Mouse (Mus musculus) neural tube, embryonic 13.5 days (tissue): ENCODE data around the gene Fggy. TPM values are rescaled to one million over a fixed set of nuclear protein-coding genes. Genes with fewer than 3 reads are reported as not detected.

Experiments used
- ATAC-seq: fragments of 200-750 bp; cut with Nextera tagmentation; 2 replicates; pipeline ENCODE4 v1.8.0; 2017; ENCODE audit warnings: low read depth, mild to moderate bottlenecking, moderate TSS enrichment, moderate library complexity
- H3K27ac ChIP-seq: fragments of 300-500 bp; sonication (generic); replicated peaks from 2 replicates; pipeline ENCODE4 v1.5.1; 2015; ENCODE audit warnings: moderate library complexity, mild to moderate bottlenecking, inconsistent platforms
- H3K27me3 ChIP-seq: fragments of 300-500 bp; sonication (generic); 2 replicates; pipeline ENCODE4 v1.6.1; 2015; ENCODE audit warnings: mild to moderate bottlenecking, inconsistent platforms
- H3K36me3 ChIP-seq: fragments of 300-500 bp; sonication (generic); 2 replicates; pipeline ENCODE4 v1.6.1; 2015; ENCODE audit warnings: mild to moderate bottlenecking, inconsistent platforms
- H3K4me1 ChIP-seq: fragments of 300-500 bp; sonication (generic); replicated peaks from 2 replicates; pipeline ENCODE4 v1.6.1; 2015; ENCODE audit warnings: inconsistent platforms
- H3K4me2 ChIP-seq: fragments of 300-500 bp; sonication (generic); 2 replicates; pipeline ENCODE4 v1.6.1; 2015; ENCODE audit warnings: inconsistent platforms, mild to moderate bottlenecking, moderate library complexity
- H3K4me3 ChIP-seq: fragments of 300-500 bp; sonication (generic); 2 replicates; pipeline ENCODE4 v1.5.1; 2015; ENCODE audit warnings: mild to moderate bottlenecking, inconsistent platforms
- H3K9ac ChIP-seq: fragments of 300-500 bp; sonication (generic); 2 replicates; pipeline ENCODE4 v1.6.1; 2015; ENCODE audit warnings: moderate library complexity, mild to moderate bottlenecking, inconsistent platforms
- H3K9me3 ChIP-seq: fragments of 300-500 bp; sonication (generic); 2 replicates; pipeline ENCODE4 v1.6.1; 2016; ENCODE audit warnings: inconsistent platforms
- whole genome bisulfite sequencing: fragments of 180-500 bp; shearing (Covaris S2); methylation state at CpG from one replicate; pipeline ENCODE4 v1.1.7; 2015; 5-methylcytosine and 5-hydroxymethylcytosine counted together
- polyA plus RNA-seq: library from polyadenylated mRNA; unstranded; fragments of >200 nt; fragmentation: Nextera tagmentation; extraction: Ambion mirVana; gene quantifications from 2 replicates; pipeline ENCODE4 v1.2.1, GENCODE M21; 2015

The Fggy gene
- polyA plus RNA-seq, 1 experiment from 2014 or later, result 6.9 TPM

DNA sequence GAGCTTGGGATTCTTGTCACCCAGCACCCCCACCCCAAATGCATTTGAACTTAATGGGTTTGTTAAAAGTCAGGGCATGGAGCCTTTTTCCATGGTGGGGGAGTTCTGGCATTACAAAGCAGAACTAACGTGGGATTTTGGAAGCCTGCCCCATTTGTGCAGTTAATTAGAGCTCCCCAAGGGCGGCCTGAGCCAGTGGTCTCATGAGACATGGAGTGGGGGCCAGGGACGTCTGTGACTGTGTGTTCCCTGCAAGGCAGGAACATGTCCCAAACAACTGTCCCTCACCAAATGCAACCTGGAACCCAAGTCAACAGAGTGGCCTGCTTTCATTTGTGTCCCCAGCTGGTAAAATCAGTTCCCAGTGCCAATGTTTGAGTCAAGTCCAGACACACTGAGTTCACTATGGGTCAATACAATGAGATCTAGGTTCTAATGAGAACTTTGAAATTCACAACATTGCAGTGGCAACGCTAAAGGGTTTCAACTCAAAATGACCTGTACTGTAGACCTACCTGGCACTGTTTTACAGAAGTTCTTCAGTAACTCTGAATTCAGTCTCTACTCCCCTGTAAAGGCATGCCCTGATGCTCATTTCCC, 324.5 kb downstream of the Fggy start:
- Histone ChIP-seq H3K27ac (no peak overlapping the region), H3K36me3 (no peaks in the 10 kb centered on the region), H3K4me2 (no peak overlapping the region), H3K27me3 (no peaks in the 10 kb centered on the region), H3K4me3 (no peak overlapping the region), H3K9me3 (no peaks in the 10 kb centered on the region), H3K9ac (no peak overlapping the region), H3K4me1 (0 out of 2 replicates have a peak, but pooled peaks cover 9% of the 10 kb centered on the region)
- no peak for ATAC-seq
- 54% methylated on average over 4 of the region's 4 CpGs for whole genome bisulfite sequencing

DNA sequence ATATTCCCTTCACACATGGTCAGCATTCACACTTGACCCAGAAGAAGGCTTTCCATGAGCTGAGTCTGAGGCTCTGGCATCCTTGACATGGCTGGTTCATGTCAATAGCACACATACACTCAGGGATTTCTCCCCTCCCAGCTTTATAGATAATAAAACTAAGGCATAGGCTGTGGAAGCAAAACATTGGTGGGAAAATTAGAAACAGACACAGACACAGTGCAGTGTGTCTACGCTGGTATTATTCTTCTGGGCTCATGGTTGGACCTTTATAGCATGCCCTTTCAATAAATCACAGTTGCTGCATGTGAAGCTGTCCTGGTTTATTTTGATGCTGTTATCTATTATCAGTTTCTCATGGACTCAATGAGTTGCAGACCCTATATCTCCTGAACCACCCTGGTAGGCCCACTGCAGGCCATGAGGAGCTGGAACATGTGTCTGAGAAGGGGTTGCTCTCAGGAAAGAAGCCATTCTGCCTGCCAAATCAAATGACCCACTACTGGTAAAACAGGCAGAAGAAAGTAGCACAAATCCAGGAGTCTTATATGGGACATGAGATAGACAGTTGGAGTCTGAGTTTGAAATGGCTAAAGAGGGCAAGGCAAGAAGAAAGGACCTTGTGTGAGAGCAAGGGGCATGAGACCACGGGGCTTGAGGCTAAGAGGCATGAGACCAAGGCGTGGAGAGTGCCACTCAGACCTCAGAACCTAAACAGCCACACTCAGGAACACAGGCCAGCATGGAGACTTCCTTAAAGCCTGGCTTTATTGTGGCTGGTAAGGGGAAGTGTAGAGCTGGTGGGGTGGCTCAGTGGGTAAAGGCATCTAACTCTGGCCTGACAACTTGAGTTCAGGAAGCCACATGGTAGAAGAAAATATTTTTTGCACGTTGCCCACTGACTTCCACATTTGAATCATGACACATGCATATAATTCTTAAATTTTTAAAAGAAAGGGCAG, 327.2 kb downstream of the Fggy start:
- 82% methylated on average over 4 of the region's 4 CpGs for WGBS
- H3K4me2 ChIP-seq, result no peak overlapping the region
- no peak for ATAC-seq
- H3K27ac ChIP-seq, result no peak overlapping the region
- H3K4me1 ChIP-seq, result 0 out of 2 replicates have a peak, but pooled peaks cover 9% of the 10 kb centered on the region
- no peaks in the 10 kb centered on the region for H3K36me3 ChIP-seq
- H3K9me3 ChIP-seq, result no peaks in the 10 kb centered on the region
- H3K4me3 ChIP-seq, result no peak overlapping the region
- no peaks in the 10 kb centered on the region for H3K27me3 ChIP-seq
- H3K9ac ChIP-seq, result no peak overlapping the region

DNA sequence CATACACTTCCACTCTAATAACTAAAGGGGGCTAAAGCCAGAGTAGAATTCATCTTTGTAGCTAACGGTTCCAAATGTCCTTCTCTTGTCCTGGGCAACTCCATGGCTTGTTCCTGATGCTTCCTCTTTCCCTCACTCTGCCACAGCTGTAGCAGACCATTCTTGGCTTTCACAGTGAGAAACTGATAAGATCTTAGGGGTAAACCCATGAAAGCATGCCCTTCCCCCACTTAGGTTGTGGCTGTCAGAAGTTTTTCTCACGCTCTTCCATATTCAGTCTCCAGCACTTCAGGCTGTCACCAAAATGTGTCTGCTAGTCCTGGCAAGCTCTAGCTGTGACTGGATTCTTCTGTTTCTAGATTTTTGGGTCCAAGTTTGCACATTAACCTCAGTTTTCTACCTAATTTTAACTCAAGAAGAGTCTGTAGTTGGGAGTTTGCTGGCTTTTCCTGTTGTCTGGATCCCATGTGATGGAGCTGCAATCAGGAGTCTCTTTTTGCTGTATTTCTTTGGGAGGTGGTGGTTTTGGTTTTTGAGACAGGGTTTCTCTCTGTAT, 338.0 kb downstream of the Fggy start:
- H3K4me1 ChIP-seq, result peaks cover 17% of the 10 kb centered on the region
- no peak overlapping the region for H3K27ac ChIP-seq
- H3K9me3 ChIP-seq, result no peaks in the 10 kb centered on the region
- no peaks in the 10 kb centered on the region for H3K27me3 ChIP-seq
- no peak overlapping the region for H3K9ac ChIP-seq
- H3K4me2 ChIP-seq, result no peak overlapping the region
- no peaks in the 10 kb centered on the region for H3K36me3 ChIP-seq
- ATAC-seq, result no peak
- 95% methylated on average over 2 of the region's 2 CpGs for WGBS
- H3K4me3 ChIP-seq, result no peak overlapping the region

DNA sequence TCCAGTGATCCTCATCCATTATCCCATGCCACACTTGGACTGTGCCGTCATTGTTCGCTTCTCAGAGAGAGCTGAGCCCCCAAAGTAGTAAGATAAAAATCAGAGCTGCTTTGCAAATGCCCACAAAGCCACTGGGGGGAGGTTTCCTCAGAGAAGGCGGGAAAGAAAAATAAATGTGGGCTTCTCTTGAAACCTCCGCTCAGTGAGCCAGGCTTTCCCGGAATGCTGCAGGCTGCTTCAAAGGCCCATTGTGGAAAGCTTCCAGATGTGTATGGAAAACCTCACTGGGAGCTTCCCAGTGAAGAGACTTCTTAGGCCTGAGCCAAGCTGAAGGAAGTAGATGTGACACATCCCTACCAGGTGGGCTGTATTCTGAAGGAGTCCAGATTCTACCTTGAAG, 339.3 kb downstream of the Fggy start:
- ATAC-seq, result no peak
- H3K4me3 ChIP-seq, result no peak overlapping the region
- WGBS, result 55% methylated on average over 5 of the region's 5 CpGs

DNA sequence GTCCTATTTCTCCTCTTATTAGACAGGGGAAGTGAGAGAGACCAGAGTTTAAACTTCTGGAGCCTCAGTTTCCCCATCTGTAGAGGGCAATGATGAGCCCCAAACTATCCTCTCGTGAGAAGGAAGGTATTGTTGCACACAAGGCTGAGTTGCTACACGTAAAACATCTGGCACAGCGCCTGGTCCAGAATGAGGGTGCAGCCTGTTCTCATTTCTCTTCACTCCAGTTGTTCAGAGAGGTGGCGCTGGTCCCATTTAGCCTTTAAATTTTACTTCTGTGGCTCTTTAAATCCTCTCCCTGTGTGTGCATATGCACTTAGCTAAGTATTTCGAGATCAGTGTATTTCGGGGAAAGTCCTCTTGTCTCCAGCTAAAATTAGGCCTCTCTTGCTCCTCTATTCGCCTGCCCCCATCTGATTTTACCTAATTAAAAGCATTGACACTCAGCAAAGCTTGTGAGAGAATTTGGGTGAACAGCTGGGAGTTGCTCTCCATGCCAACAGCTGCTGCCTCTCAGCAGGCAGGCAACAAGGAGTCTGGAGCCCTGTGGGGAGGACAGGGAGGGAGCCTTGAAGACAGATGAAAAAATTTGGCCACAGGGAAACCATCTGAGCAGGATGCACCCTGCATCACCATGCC, 340.0 kb downstream of the Fggy start:
- H3K27me3 ChIP-seq, result no peaks in the 10 kb centered on the region
- H3K4me3 ChIP-seq, result no peak overlapping the region
- H3K9me3 ChIP-seq, result no peaks in the 10 kb centered on the region
- no peak overlapping the region for H3K9ac ChIP-seq
- H3K4me2 ChIP-seq, result no peak overlapping the region
- H3K27ac ChIP-seq, result no peak overlapping the region
- ATAC-seq, result no peak
- peaks cover 24% of the 10 kb centered on the region for H3K4me1 ChIP-seq
- 73% methylated on average over 7 of the region's 7 CpGs for WGBS
- H3K36me3 ChIP-seq, result no peaks in the 10 kb centered on the region

More for the DNA sequence above, 339.3 kb downstream of the Fggy start:
- H3K4me1 ChIP-seq, result peaks cover 24% of the 10 kb centered on the region
- H3K4me2 ChIP-seq, result no peak overlapping the region
- no peak overlapping the region for H3K9ac ChIP-seq
- no peaks in the 10 kb centered on the region for H3K9me3 ChIP-seq
- H3K36me3 ChIP-seq, result no peaks in the 10 kb centered on the region
- no peak overlapping the region for H3K27ac ChIP-seq
- no peaks in the 10 kb centered on the region for H3K27me3 ChIP-seq

DNA sequence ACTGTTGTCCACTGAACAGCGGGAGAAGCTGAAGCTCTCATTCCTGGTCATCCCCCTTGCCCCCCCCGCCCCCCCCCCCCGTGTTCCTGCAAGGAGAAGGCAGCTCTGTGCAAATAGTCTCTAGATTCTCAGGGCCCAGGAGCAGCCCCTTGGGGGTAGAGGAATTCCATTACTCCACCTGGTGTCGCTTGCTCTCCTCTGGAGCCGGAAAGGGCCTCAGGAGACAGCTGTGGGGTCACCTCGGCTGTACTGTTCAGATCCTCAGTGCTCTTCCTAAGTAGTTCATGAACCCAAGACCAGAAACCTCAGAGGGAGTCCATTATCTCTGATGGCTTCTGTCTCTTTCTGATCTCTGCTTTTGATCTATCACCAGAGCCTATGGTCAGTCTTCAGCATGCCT, 341.4 kb downstream of the Fggy start:
- no peak overlapping the region for H3K27ac ChIP-seq
- no peak overlapping the region for H3K4me3 ChIP-seq
- no peak for ATAC-seq
- no peak overlapping the region for H3K4me2 ChIP-seq
- H3K36me3 ChIP-seq, result no peaks in the 10 kb centered on the region
- peaks cover 24% of the 10 kb centered on the region for H3K4me1 ChIP-seq
- no peaks in the 10 kb centered on the region for H3K27me3 ChIP-seq
- no peaks in the 10 kb centered on the region for H3K9me3 ChIP-seq
- 56% methylated on average over 6 of the region's 6 CpGs for WGBS
- no peak overlapping the region for H3K9ac ChIP-seq

DNA sequence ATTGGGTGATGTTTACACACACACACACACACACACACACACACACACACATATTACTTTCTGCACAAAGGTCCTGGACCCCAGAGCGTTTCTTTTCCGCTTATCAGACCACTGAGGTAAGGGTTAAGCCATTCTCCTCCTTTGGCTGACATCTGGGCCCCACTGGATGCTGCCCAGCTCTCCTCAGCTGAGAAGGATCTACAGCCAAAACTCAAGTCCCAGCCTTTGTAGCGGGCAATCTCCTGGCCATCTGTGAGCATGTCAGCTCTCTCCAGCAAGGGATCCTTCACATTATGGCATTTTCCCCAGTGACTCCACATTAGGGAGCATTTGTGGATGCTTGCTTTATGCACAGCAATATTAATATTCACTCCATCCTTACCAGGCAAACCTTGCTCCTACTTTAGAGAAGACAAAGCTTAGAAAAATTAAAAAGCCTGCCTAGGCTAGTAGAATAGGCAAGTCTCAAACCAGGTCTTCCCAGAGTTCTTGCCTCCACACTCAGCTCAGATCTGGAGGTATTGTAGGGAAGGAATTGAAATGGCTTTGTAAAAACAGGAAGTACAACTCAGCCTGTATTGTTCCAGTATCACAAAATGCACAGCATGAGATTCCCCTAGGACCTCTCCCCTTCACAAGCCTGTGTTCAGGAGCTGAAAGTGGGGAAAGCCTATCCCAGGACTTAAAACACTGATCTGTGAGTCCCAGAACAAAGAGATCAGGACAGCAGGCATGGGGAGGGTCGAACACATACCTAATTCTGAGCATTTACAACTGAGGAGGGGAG, 342.8 kb downstream of the Fggy start:
- H3K9ac ChIP-seq, result no peak overlapping the region
- WGBS, result 64% methylated on average over 4 of the region's 4 CpGs
- H3K9me3 ChIP-seq, result no peaks in the 10 kb centered on the region
- no peaks in the 10 kb centered on the region for H3K36me3 ChIP-seq
- no peak for ATAC-seq
- H3K4me3 ChIP-seq, result no peak overlapping the region
- no peaks in the 10 kb centered on the region for H3K27me3 ChIP-seq
- peak overlapping the region; percentile 56; the same call in 1 of the 2 replicates for H3K27ac ChIP-seq
- peaks cover 24% of the 10 kb centered on the region for H3K4me1 ChIP-seq
- no peak overlapping the region for H3K4me2 ChIP-seq

DNA sequence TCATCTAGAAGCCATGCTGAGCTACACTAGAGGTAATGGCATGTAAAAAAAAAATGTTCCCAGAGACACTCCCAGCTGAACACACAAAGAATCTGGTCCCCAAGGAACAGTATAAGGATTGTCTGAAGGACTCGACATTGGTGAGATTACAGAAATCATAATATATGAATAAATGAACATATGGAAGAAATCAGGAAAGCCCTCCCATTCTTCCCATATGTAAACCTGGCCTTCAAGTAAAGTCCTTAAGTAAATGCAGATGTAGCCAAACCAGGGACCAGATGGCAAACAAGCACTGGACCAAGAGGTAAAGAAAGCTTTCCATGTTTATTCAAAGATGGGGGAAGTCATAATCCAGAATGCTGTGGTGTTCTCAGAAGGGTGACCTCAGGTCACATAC, 343.5 kb downstream of the Fggy start:
- no peaks in the 10 kb centered on the region for H3K36me3 ChIP-seq
- H3K4me1 ChIP-seq, result peaks cover 24% of the 10 kb centered on the region
- H3K27me3 ChIP-seq, result no peaks in the 10 kb centered on the region
- 52% methylated on average over 1 of the region's 1 CpGs for WGBS
- no peak overlapping the region for H3K4me3 ChIP-seq
- ATAC-seq, result no peak
- no peak overlapping the region for H3K9ac ChIP-seq
- no peaks in the 10 kb centered on the region for H3K9me3 ChIP-seq
- H3K27ac ChIP-seq, result 0 out of 2 replicates have a peak overlapping the region, but pooled peaks have one; percentile 23
- H3K4me2 ChIP-seq, result no peak overlapping the region

DNA sequence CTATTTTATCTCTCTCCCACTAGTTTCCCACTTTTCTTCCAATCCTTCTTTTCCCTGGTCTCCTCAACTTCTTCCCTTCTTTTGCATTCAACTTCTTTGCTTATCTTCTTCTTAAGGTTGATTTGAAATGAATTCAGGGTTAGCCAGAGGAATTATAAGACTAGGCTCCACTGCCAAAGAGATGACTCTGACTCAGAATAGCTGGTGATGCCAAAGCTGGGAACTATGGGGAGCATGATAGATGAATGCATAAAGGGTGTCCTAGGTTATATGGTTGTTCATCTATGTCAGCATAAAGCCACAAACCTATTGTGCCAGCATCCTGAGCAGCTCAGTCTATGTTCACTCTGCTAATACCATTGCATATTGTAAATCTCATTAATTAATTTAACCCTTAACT, 348.8 kb downstream of the Fggy start:
- Histone ChIP-seq H3K4me1 (no peaks in the 10 kb centered on the region), H3K9me3 (no peaks in the 10 kb centered on the region), H3K4me3 (no peak overlapping the region), H3K27me3 (no peaks in the 10 kb centered on the region), H3K27ac (no peak overlapping the region), H3K36me3 (no peaks in the 10 kb centered on the region), H3K9ac (no peak overlapping the region), H3K4me2 (no peak overlapping the region)
- ATAC-seq, result no peak

DNA sequence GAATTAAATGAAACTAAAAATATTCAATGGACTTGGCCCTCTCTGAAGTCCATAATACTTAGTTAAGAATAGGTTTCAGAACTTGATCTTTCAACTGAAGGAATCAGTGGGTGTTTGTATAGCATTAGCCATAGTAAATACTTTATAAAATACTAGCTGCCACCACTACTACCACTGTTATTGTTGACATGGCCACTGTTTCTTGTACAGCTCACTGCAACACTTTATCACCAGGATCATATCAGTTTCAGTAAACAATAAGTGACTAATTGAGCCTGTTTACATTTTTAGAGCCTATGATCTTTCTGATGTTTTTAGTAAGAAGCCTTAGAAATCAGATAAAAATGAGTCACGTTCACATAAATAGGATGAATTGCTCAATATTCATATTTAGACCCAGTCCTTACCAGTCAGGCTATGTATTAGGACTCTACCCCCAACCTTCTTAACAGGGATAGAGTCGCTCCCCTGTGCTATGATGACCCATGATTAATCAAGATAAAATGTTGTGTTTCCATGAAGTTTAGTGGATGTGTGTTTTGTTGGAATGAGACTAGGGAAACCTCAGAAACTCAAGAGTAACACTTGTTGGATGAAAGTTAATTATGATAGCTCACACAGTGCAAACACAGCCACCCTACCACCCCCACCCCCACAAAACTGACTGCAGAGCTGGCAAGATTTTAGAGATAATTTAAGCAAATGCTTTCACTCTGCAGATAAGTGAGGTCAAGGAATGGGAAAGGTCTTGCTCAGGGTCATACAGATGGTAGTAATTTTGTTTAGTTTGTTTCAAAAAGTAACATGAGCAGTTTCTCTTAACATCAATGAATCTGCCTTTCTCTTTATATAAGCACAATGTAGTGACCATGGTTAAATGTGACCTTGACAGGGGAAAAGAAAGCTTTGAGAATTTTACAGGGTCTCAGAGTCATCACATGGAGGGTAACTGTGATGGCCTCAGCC, 352.7 kb downstream of the Fggy start:
- H3K9ac ChIP-seq, result no peak overlapping the region
- 89% methylated on average over 2 of the region's 2 CpGs for WGBS
- no peaks in the 10 kb centered on the region for H3K4me1 ChIP-seq
- no peaks in the 10 kb centered on the region for H3K36me3 ChIP-seq
- no peak overlapping the region for H3K4me2 ChIP-seq
- H3K27me3 ChIP-seq, result no peaks in the 10 kb centered on the region
- H3K27ac ChIP-seq, result no peak overlapping the region
- no peak overlapping the region for H3K4me3 ChIP-seq
- no peaks in the 10 kb centered on the region for H3K9me3 ChIP-seq
- no peak for ATAC-seq

DNA sequence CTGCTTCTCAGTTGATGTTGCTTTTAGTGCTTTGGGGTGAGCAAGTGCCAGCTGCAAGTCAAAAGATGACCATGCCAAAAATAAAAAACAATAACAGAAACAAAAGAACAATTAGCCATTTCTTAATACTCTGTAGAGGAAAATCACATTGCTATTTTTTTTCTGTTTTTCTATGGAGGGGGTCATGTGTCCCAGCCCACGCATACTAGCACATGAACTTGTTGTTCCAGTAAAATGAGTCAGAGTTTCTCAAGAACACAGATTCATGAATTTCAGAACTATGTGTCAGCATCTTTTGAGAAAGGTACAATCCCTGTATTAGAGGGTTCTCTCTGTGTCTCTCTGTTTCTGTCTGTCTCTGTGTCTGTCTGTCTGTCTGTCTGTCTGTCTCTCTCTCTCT, 355.7 kb downstream of the Fggy start:
- Histone ChIP-seq H3K9me3 (no peaks in the 10 kb centered on the region), H3K9ac (no peak overlapping the region), H3K4me3 (no peak overlapping the region), H3K27me3 (no peaks in the 10 kb centered on the region), H3K36me3 (no peaks in the 10 kb centered on the region), H3K27ac (no peak overlapping the region), H3K4me2 (no peak overlapping the region), H3K4me1 (peaks cover 7% of the 10 kb centered on the region; the same call in 1 of the 2 replicates)
- 91% methylated on average over 1 of the region's 1 CpGs for WGBS
- no peak for ATAC-seq
